21 mouse cellular contexts compared by ENCODE assay signal in the genomic region with DNA sequence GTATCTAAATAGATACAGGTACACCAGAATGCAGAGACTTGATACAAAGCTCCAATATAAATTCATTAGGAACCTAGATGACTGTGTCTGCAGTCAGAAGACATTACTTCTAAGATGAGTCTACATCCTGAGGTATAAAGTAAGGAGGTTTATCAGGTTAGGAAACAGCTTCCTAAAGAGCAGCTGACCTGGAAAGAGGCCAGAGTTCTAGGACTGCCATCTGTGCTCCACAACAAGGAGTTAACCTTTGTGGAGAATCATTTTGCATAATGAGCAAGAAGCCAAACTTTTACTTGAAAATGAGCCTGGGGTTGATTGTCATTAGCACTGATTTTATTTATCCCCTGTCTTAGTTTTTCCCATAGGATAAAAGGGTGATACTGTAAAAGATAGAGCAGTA.
DNase-seq lines count a peak whose midpoint lies in the region; ATAC-seq and TF ChIP-seq lines count a peak whose summit lies in the region.
"Had no signal": no experiment of that assay in that cellular context is flagged by ENCODE, and none has a peak within 500 bp of the region (broad histone marks: within the 10 kb centered on the region; RNA-seq: fewer than 3 reads in every experiment).

No protein-coding gene starts in this region.

- no peak for ATAC-seq in cerebellum, adult (ENCODE audit: insufficient number of reproducible peaks, low FRiP score, low TSS enrichment)
- no peak for ATAC-seq in midbrain, postnatal 0 days (ENCODE audit: low FRiP score)
- no peak for ATAC-seq in midbrain, embryonic 11.5 days (ENCODE audit: low FRiP score)
- ATAC-seq: CD4-positive, CD25-positive, alpha-beta regulatory T cell, adult 4 months; inflammation-experienced regulatory T-cells, adult 6 months; intestine, postnatal 0 days had no signal

- H3K27me3 ChIP-seq in midbrain, postnatal 0 days (ENCODE audit: insufficient read depth, low read length), result no peaks in the 10 kb centered on the region
- no peaks in the 10 kb centered on the region for H3K27me3 ChIP-seq in midbrain, embryonic 11.5 days (ENCODE audit: control insufficient read depth, insufficient read depth, low read length)
- H3K27me3 ChIP-seq: embryonic facial prominence, embryonic 13.5 days; forebrain, embryonic 12.5 days; heart, embryonic 12.5 days; hindbrain, embryonic 15.5 days had no signal

- H3K4me2 ChIP-seq in midbrain, postnatal 0 days (ENCODE audit: low read depth, low read length, poor library complexity, severe bottlenecking), result no peak overlapping the region
- H3K4me2 ChIP-seq in midbrain, embryonic 11.5 days, result no peak overlapping the region
- H3K4me2 ChIP-seq: embryonic facial prominence, embryonic 13.5 days; forebrain, embryonic 12.5 days; heart, embryonic 12.5 days; hindbrain, embryonic 15.5 days had no signal

- DNase-seq in cerebellum, adult 18-20 months, result peak; percentile 7 to 12
- DNase-seq in cerebellum, postnatal 10 days, result peak; percentile 83 to 88
- no peak for DNase-seq in cerebellum, adult 11-12 months
- DNase-seq in midbrain, postnatal 0 days (ENCODE audit: low spot score), result peak; percentile 35
- no peak for DNase-seq in midbrain, embryonic 11.5 days (ENCODE audit: low spot score, missing footprints)
- DNase-seq in adipocyte (ENCODE audit: low spot score), result no peak
- DNase-seq: adrenal gland, postnatal 10 days; B cell, adult 2 months; gastrocnemius, adult 2 months; gastrocnemius, postnatal 25 days; kidney, adult 8-10 months had no signal

- H3K4me3 ChIP-seq in midbrain, postnatal 0 days (ENCODE audit: low read depth, low read length), result no peak overlapping the region
- H3K4me3 ChIP-seq in midbrain, embryonic 11.5 days (ENCODE audit: low read depth, low read length), result no peak overlapping the region
- H3K4me3 ChIP-seq: embryonic facial prominence, embryonic 13.5 days; forebrain, embryonic 12.5 days; gastrocnemius, adult 2 months; heart, embryonic 12.5 days; hindbrain, embryonic 10.5 days; hindbrain, embryonic 15.5 days had no signal

- H3K4me1 ChIP-seq in midbrain, postnatal 0 days (ENCODE audit: insufficient read depth, low read length), result no peaks in the 10 kb centered on the region
- no peaks in the 10 kb centered on the region for H3K4me1 ChIP-seq in midbrain, embryonic 11.5 days (ENCODE audit: control insufficient read depth, insufficient read depth, low read length)
- H3K4me1 ChIP-seq: embryonic facial prominence, embryonic 13.5 days; forebrain, embryonic 12.5 days; heart, embryonic 12.5 days; hindbrain, embryonic 10.5 days; hindbrain, embryonic 15.5 days had no signal

- no peaks in the 10 kb centered on the region for H3K36me3 ChIP-seq in midbrain, postnatal 0 days (ENCODE audit: insufficient read depth, low read length)
- no peaks in the 10 kb centered on the region for H3K36me3 ChIP-seq in midbrain, embryonic 11.5 days (ENCODE audit: control insufficient read depth, insufficient read depth, low read length)
- H3K36me3 ChIP-seq: embryonic facial prominence, embryonic 13.5 days; forebrain, embryonic 12.5 days; G1E; heart, embryonic 12.5 days; hindbrain, embryonic 10.5 days; hindbrain, embryonic 15.5 days had no signal

- TF ChIP-seq CTCF in midbrain, postnatal 0 days (IDR thresholded peaks at IDR 0.05), result no peak

- H3K9ac ChIP-seq in midbrain, postnatal 0 days (replicated peaks; ENCODE audit: low read length, poor library complexity, severe bottlenecking), result no peak overlapping the region
- no peak overlapping the region for H3K9ac ChIP-seq in midbrain, embryonic 11.5 days (ENCODE audit: low read length)
- H3K9ac ChIP-seq: embryonic facial prominence, embryonic 13.5 days; forebrain, embryonic 12.5 days; heart, embryonic 12.5 days; hindbrain, embryonic 15.5 days had no signal

- H3K27ac ChIP-seq in midbrain, postnatal 0 days (ENCODE audit: low read depth, low read length), result no peak overlapping the region
- no peak overlapping the region for H3K27ac ChIP-seq in midbrain, embryonic 11.5 days (ENCODE audit: low read depth, low read length)
- H3K27ac ChIP-seq: embryonic facial prominence, embryonic 13.5 days; forebrain, embryonic 12.5 days; gastrocnemius, adult 2 months; hindbrain, embryonic 10.5 days; hindbrain, embryonic 15.5 days had no signal

- no peaks in the 10 kb centered on the region for H3K9me3 ChIP-seq in midbrain, postnatal 0 days (ENCODE audit: low read length)
- no peaks in the 10 kb centered on the region for H3K9me3 ChIP-seq in midbrain, embryonic 11.5 days (ENCODE audit: control insufficient read depth, low read length)
- H3K9me3 ChIP-seq: embryonic facial prominence, embryonic 13.5 days; forebrain, embryonic 12.5 days; G1E; heart, embryonic 12.5 days; hindbrain, embryonic 10.5 days; hindbrain, embryonic 15.5 days had no signal

Comparison
In these comparisons a context has a peak if more than half of its experiments do, and no peak if none do; other contexts are left out.
1. DNase-seq: peak in cerebellum, adult 18-20 months (2 of 2), cerebellum, postnatal 10 days (2 of 2) and midbrain, postnatal 0 days (single experiment); none in cerebellum, adult 11-12 months (single experiment), midbrain, embryonic 11.5 days (single experiment) and adipocyte (single experiment).